Mouse (Mus musculus): ENCODE measurements at regions not wholly inside any gene's neighbourhood (a gene's known extent, or its start where the extent isn't known, plus 50 kb on each side); places are given as distances from the start of the nearest gene placed in this dataset.

DNA sequence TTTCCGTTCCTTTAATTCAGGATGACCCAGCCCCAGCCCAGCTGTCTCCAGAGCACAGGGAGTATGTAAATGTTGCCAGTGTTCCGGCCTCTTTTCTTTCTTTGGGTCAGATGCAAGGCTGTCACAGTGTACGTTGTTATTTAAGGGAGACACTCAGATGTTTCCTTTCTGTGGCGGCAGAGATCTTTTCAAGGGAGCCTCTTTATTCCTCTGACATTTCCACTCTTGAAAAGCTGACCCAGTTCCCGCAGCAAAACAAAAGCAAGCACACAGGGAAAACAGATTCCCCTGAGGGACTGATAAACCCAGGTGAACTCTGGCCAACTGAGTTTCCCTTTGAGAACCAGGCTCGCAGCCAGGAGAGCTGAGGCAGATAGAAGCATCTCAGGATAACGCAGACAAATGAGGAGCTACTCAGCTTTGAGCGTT, 63.3 kb downstream of the Id4 start:
- TF ChIP-seq CTCF (IDR thresholded peaks at IDR 0.05; ENCODE audit: low read depth) (no peak), EP300 (optimal IDR thresholded peaks at IDR 0.05) (no peak)
